Mouse (Mus musculus): ENCODE measurements around the gene Ccdc6. TPM values are rescaled to one million over a fixed set of nuclear protein-coding genes. Genes with fewer than 3 reads are reported as not detected.

Gene Ccdc6
- polyA plus RNA-seq, 1 experiment from 2014 or later: 39.6 TPM

DNA sequence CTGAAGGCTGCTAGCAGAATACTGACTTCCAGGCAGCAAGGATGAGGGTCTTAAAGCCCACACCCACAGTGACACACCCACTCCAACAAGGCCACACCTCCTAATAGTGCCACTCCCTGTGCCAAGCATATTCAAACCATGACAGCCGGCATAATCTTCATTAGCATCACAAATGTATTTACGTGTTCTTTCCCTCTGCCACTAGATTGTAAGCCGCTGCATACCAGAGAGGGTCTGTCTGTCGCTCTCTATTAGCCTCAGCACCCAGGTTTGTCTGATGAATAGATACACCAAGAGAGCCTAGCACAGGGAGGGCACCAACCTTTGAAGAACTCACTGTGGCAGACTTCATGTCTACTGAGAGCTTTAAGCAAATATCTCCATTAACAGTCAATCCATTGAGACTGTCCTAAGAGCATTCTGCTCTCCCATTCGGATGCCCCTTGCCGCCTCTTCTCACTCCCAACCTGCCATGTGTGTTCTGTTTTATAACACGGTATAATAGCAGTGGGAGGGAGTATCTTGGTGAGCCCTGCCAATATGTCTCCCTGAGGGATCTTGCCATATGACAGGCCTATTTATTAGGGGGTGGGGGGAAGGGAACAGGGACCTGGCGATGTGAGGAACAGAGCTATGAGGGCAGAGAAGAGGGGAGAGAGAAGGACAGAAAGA is 30.3 kb upstream of the Ccdc6 start:
- no peak for ATAC-seq (ENCODE audit: low FRiP score, low TSS enrichment)
- H3K27me3 ChIP-seq (ENCODE audit: control insufficient read depth, insufficient read depth, low read length): no peaks in the 10 kb centered on the region
- no peaks in the 10 kb centered on the region for H3K9me3 ChIP-seq (ENCODE audit: control insufficient read depth, low read length)
- no peak overlapping the region for H3K27ac ChIP-seq (ENCODE audit: low read depth, low read length)
- H3K4me2 ChIP-seq (replicated peaks; ENCODE audit: low read depth, low read length): no peak overlapping the region
- no peak overlapping the region for H3K4me3 ChIP-seq (ENCODE audit: low read length)
- H3K36me3 ChIP-seq (ENCODE audit: control insufficient read depth, insufficient read depth, low read length): no peaks in the 10 kb centered on the region
- no peaks in the 10 kb centered on the region for H3K4me1 ChIP-seq (ENCODE audit: control insufficient read depth, insufficient read depth, low read length)
- 59% methylated on average over 8 of the region's 8 CpGs for WGBS
- H3K9ac ChIP-seq (ENCODE audit: low read depth, low read length): no peak overlapping the region

DNA sequence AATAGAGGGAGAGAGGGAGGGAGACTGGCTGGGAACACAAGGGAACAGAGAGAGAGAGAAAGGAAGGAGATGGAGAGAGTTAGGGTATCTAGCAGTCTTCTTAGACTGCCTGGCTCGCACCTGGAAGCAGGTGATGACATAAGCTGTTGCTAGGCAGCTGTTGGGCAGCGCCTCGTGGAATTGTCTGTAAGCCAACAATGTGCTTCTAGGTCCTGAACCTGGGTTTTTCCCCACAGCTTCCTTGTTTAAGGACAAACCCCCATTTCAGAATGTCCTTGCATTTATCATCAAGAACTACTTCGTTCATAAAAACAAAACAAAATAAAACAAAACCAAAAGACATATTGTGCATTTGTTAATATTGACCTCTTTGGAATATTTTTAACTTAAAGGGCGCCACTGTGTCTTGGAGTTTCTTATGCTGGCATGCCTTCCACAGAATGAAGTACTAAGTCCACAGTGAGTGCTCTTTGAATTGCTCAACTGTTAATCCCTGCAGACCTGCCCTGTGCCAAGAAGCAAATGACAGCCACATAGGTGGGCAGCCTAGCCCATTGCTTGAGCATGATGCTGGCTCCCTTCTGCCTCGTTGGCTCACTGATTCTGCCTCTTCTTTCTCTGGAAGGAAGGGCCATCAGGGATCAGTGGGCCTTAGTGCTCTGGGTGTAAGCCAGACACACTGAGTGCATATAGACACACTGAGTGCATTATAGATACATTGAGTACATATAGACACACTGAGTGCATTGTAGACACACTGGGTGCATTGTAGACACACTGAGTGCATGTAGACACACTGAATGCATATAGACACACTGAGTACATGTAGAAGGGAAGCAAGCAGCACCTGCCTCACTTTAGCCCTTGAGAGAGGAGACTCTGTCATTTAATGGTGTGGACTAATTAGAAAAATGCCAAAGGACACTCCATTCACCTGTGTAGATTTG is 29.5 kb upstream of the Ccdc6 start:
- 67% methylated on average over 6 of the region's 6 CpGs for WGBS
- no peak overlapping the region for H3K4me2 ChIP-seq (replicated peaks; ENCODE audit: low read depth, low read length)
- ATAC-seq (ENCODE audit: low FRiP score, low TSS enrichment): no peak

DNA sequence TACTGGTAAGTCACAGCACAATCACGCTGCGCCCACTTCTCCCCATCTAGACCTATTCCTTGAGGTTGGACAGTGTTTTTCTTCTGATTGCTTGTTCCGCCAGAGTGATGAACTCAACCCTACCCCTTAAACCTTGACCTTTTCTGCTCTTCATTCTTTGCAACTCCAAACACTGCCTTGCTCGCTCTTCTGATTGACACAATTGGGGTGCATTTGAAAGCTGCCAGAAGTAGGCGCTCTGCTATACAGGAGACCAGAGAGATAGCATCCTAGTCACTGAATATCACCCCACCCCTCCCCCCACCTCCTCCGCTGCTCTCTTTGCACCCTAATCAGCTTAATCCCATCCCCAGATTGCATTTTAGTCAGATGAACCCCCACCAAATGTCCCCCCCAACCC is 27.6 kb upstream of the Ccdc6 start:
- no peaks in the 10 kb centered on the region for H3K27me3 ChIP-seq (ENCODE audit: control insufficient read depth, insufficient read depth, low read length)
- no peak overlapping the region for H3K4me3 ChIP-seq (ENCODE audit: low read length)
- no peaks in the 10 kb centered on the region for H3K36me3 ChIP-seq (ENCODE audit: control insufficient read depth, insufficient read depth, low read length)
- H3K9me3 ChIP-seq (ENCODE audit: control insufficient read depth, low read length): no peaks in the 10 kb centered on the region
- H3K4me2 ChIP-seq (replicated peaks; ENCODE audit: low read depth, low read length): no peak overlapping the region
- H3K27ac ChIP-seq (ENCODE audit: low read depth, low read length): no peak overlapping the region
- WGBS: 48% methylated on average over 6 of the region's 6 CpGs
- no peak for ATAC-seq (ENCODE audit: low FRiP score, low TSS enrichment)
- no peaks in the 10 kb centered on the region for H3K4me1 ChIP-seq (ENCODE audit: control insufficient read depth, insufficient read depth, low read length)
- H3K9ac ChIP-seq (ENCODE audit: low read depth, low read length): no peak overlapping the region

More for the DNA sequence above, 29.5 kb upstream of the Ccdc6 start:
- Histone ChIP-seq H3K27ac (ENCODE audit: low read depth, low read length) (no peak overlapping the region), H3K9ac (ENCODE audit: low read depth, low read length) (no peak overlapping the region), H3K27me3 (ENCODE audit: control insufficient read depth, insufficient read depth, low read length) (no peaks in the 10 kb centered on the region), H3K9me3 (ENCODE audit: control insufficient read depth, low read length) (no peaks in the 10 kb centered on the region), H3K4me1 (ENCODE audit: control insufficient read depth, insufficient read depth, low read length) (no peaks in the 10 kb centered on the region), H3K4me3 (ENCODE audit: low read length) (no peak overlapping the region), H3K36me3 (ENCODE audit: control insufficient read depth, insufficient read depth, low read length) (no peaks in the 10 kb centered on the region)

DNA sequence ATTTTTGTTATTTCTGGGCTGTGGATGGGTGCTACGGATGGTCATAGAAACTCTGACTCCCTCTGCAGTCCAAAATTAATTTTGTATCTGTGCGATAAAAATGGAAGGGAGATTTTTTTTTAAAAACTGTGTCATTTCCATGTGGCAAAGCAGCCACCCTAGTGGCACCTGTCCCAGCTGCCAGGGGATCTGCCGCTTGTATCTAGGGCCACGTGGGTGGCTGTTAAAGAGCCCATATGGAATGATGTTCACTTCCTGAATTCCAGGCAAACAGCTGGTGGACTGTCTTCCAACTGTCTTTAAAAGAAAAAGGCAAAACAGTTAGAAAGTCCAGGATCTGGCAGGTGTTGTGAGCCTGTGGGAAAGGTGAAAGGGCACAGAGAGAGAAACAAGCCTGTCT is 25.6 kb upstream of the Ccdc6 start:
- Histone ChIP-seq H3K4me3 (ENCODE audit: low read length) (no peak overlapping the region), H3K4me1 (ENCODE audit: control insufficient read depth, insufficient read depth, low read length) (no peaks in the 10 kb centered on the region), H3K9me3 (ENCODE audit: control insufficient read depth, low read length) (no peaks in the 10 kb centered on the region), H3K27me3 (ENCODE audit: control insufficient read depth, insufficient read depth, low read length) (no peaks in the 10 kb centered on the region), H3K27ac (ENCODE audit: low read depth, low read length) (no peak overlapping the region), H3K9ac (ENCODE audit: low read depth, low read length) (no peak overlapping the region), H3K4me2 (replicated peaks; ENCODE audit: low read depth, low read length) (no peak overlapping the region), H3K36me3 (ENCODE audit: control insufficient read depth, insufficient read depth, low read length) (no peaks in the 10 kb centered on the region)
- ATAC-seq (ENCODE audit: low FRiP score, low TSS enrichment): no peak
- 82% methylated on average over 4 of the region's 4 CpGs for WGBS

DNA sequence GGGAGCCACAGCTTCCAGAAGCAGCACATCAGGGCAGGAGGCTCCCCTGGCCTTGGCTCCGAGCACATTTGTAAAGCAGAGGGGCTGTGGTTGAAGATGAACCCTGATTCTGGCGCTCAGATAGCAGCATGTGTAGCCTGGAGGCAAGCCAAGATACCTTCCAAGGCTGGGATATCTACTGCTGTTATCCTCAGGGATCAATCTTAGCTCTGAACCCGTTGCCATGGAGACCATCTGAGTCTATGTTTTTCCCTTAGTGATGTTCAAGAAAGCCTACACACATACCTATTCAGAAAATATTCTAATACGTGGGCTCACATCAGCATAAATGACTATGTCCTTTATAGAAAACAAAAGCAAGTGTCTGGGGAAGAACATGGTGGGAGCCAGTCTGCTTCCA is 19.5 kb upstream of the Ccdc6 start:
- H3K27ac ChIP-seq (ENCODE audit: low read depth, low read length): no peak overlapping the region
- H3K9me3 ChIP-seq (ENCODE audit: control insufficient read depth, low read length): no peaks in the 10 kb centered on the region
- no peak overlapping the region for H3K9ac ChIP-seq (ENCODE audit: low read depth, low read length)
- H3K4me2 ChIP-seq (replicated peaks; ENCODE audit: low read depth, low read length): no peak overlapping the region
- WGBS: 80% methylated on average over 4 of the region's 4 CpGs
- H3K36me3 ChIP-seq (ENCODE audit: control insufficient read depth, insufficient read depth, low read length): no peaks in the 10 kb centered on the region
- H3K27me3 ChIP-seq (ENCODE audit: control insufficient read depth, insufficient read depth, low read length): no peaks in the 10 kb centered on the region
- ATAC-seq (ENCODE audit: low FRiP score, low TSS enrichment): no peak
- H3K4me1 ChIP-seq (ENCODE audit: control insufficient read depth, insufficient read depth, low read length): peaks cover 15% of the 10 kb centered on the region
- H3K4me3 ChIP-seq (ENCODE audit: low read length): no peak overlapping the region

DNA sequence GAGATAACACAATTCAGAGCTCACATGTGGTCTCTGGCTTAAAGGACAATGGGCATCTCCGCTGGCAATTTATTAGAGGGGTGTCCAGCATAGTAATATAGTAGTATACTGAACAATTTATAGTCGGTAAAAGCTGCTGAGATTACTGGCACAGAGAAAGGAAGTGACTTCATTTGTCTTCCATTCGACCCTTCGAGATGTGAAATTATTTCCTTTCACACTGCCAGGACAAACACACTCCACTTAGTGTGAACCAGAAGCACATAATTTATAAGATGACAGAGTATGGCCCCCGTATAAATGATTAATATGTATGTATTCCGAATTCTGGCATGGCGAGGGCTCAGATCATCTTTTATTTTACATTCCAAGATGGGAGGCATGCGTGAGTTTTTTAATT is 16.0 kb upstream of the Ccdc6 start:
- 24% methylated on average over 8 of the region's 8 CpGs for WGBS
- no peaks in the 10 kb centered on the region for H3K27me3 ChIP-seq (ENCODE audit: control insufficient read depth, insufficient read depth, low read length)
- peak overlapping the region; percentile 82 for H3K27ac ChIP-seq (ENCODE audit: low read depth, low read length)
- H3K4me1 ChIP-seq (ENCODE audit: control insufficient read depth, insufficient read depth, low read length): peaks cover 15% of the 10 kb centered on the region
- H3K9me3 ChIP-seq (ENCODE audit: control insufficient read depth, low read length): no peaks in the 10 kb centered on the region
- H3K36me3 ChIP-seq (ENCODE audit: control insufficient read depth, insufficient read depth, low read length): no peaks in the 10 kb centered on the region
- no peak overlapping the region for H3K4me2 ChIP-seq (replicated peaks; ENCODE audit: low read depth, low read length)
- ATAC-seq (ENCODE audit: low FRiP score, low TSS enrichment): peak; percentile 12; the same call in 1 of the 2 replicates
- no peak overlapping the region for H3K4me3 ChIP-seq (ENCODE audit: low read length)
- H3K9ac ChIP-seq (ENCODE audit: low read depth, low read length): no peak overlapping the region

DNA sequence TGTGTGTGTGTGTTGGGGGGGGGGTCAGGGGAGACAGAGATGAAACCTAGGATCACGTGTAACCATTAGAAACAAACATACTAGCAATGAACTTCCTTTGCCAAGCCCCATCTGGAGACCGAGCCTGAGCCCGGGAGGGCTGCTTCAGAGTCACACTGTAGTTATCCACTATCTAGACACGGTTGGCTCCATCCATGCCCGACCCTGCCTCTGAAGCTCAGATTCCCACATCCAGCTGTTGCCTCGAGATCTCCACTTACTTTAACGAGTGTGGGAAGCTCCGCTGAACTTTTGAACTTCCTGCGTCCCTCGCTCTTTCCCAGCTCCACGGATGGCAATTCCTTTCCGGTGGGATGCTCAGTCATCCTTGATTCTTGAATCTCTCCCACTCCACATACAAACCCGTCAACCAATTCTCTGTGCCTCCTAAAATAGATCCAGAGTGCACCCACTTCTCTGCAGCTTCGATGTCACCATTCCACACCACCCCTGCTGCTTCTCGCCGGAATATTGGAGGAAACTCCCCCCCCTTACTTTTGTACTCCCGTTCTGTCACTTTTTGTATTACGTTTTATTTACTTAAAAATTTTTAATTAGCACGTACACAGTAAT is 15.3 kb upstream of the Ccdc6 start:
- 10% methylated on average over 19 of the region's 19 CpGs for WGBS
- peak; percentile 93 for ATAC-seq (ENCODE audit: low FRiP score, low TSS enrichment)
- no peaks in the 10 kb centered on the region for H3K9me3 ChIP-seq (ENCODE audit: control insufficient read depth, low read length)
- peak overlapping the region; percentile 82 for H3K27ac ChIP-seq (ENCODE audit: low read depth, low read length)
- peak overlapping the region; percentile 15 for H3K4me2 ChIP-seq (replicated peaks; ENCODE audit: low read depth, low read length)
- no peaks in the 10 kb centered on the region for H3K36me3 ChIP-seq (ENCODE audit: control insufficient read depth, insufficient read depth, low read length)
- H3K4me3 ChIP-seq (ENCODE audit: low read length): no peak overlapping the region
- peaks cover 15% of the 10 kb centered on the region for H3K4me1 ChIP-seq (ENCODE audit: control insufficient read depth, insufficient read depth, low read length)
- H3K27me3 ChIP-seq (ENCODE audit: control insufficient read depth, insufficient read depth, low read length): no peaks in the 10 kb centered on the region
- no peak overlapping the region for H3K9ac ChIP-seq (ENCODE audit: low read depth, low read length)

DNA sequence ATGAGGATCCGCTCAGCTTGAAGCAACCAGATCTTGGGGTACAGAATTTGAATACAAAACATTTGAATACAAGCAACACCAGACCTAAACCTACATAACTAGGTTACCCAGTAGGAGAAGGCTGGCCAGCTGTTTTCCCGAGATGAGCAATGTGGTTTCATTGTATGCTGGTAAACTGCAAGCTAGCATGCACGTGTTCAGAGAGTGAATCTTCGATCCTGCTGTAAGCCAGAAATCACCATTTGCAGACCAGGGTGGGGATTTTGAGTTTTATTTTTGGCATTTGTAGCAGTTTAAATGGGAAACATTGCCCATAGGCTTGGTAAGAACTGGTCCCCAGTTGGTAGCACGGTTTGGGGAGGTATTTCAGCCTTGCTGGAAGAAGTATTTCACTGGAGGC is 13.7 kb upstream of the Ccdc6 start:
- peaks cover 15% of the 10 kb centered on the region for H3K4me1 ChIP-seq (ENCODE audit: control insufficient read depth, insufficient read depth, low read length)
- peaks cover 7% of the 10 kb centered on the region; the same call in 1 of the 2 replicates for H3K9me3 ChIP-seq (ENCODE audit: control insufficient read depth, low read length)
- H3K36me3 ChIP-seq (ENCODE audit: control insufficient read depth, insufficient read depth, low read length): no peaks in the 10 kb centered on the region
- H3K27me3 ChIP-seq (ENCODE audit: control insufficient read depth, insufficient read depth, low read length): no peaks in the 10 kb centered on the region
- H3K27ac ChIP-seq (ENCODE audit: low read depth, low read length): no peak overlapping the region
- H3K4me2 ChIP-seq (replicated peaks; ENCODE audit: low read depth, low read length): no peak overlapping the region
- H3K4me3 ChIP-seq (ENCODE audit: low read length): no peak overlapping the region
- no peak for ATAC-seq (ENCODE audit: low FRiP score, low TSS enrichment)
- no peak overlapping the region for H3K9ac ChIP-seq (ENCODE audit: low read depth, low read length)
- WGBS: 90% methylated on average over 5 of the region's 5 CpGs
